Mouse (Mus musculus): ENCODE data around the gene Plekhg6.

DNA sequence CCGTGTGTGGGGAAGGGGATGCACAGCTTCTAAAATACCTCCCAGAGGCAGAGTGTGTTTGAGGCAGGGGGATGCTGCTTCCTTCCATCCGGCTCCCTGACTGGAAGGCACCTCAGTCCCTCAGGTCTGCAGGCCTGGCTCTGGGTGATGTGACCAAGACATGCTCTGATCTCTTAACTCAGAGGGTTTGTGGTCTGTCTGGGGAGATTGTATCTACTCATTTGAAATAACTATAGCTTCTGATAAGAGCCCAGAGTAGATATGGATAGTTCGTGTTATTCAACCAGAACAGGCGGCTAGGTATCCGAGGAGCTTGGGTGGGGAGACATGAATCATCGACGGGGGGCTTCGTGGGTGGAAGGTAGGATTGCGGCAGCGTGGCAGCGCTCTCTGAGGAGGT, 27.4 kb downstream of the Plekhg6 start:
- TF ChIP-seq CHD2 (IDR thresholded peaks at IDR 0.05; ENCODE audit: low read depth, low read length) (no peak), ZNF384 (IDR thresholded peaks at IDR 0.05; ENCODE audit: low read depth, low read length) (no peak), HCFC1 (IDR thresholded peaks at IDR 0.05; ENCODE audit: borderline replicate concordance, insufficient read depth, low read length) (no peak), ZC3H11A (IDR thresholded peaks at IDR 0.05; ENCODE audit: borderline replicate concordance, low read depth, low read length) (no peak)

Data from ES-E14 (cell line).